Mouse (Mus musculus): ENCODE measurements around the gene Limd1.
"Not testable (repeated sequence)": the region's sequence is repeated elsewhere in the genome, so short reads cannot be mapped to it uniquely, and the experiment has no call there.

DNA sequence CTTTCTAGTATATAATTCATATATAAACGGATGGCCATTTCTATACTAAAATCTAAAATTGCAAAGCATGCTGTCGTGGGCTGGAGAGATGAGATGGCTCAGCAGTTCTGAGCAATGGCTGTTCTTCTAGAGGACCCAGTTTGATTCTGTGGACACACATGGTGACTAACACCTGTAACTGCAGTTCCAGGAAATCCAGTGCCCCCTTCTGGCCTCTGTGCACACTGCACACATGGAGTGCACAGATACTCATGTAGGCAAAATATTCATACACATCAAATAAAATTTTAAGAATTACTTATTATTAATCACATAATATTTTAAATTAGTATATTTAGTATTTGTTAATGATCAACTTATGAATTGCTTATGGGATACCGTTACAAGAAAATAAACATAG is 31.4 kb upstream of the Limd1 start:
- not testable (repeated sequence) for TF ChIP-seq POLR2A, CTCF (IDR thresholded peaks at IDR 0.05; ENCODE audit: extremely low read depth, insufficient read depth, low read length)

Data from cortical plate, adult 2 months (tissue).